8 mouse cellular contexts compared by ENCODE assay signal in the genomic region with DNA sequence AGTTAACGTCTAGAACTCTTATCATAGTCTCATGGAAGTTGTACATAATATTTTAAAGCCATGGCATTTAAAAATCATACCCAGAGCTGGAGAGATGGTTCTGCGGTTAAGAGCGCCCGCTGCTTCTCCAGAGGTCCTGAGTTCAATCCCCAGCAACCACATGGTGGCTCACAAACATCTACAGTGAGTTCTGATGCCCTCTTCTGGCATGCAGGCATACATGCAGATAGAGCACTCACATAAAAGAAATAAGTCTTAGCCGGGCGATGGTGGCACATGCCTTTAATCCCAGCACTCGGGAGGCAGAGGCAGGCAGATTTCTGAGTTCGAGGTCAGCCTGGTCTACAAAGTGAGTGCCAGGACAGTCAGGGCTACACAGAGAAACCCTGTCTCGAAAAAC. TPM values are rescaled to one million over a fixed set of nuclear protein-coding genes. Genes with fewer than 3 reads are reported as not detected.
A peak's percentile ranks its signal among the peaks of the same experiment; 100 is the strongest.
DNase-seq lines count a peak whose midpoint lies in the region; ATAC-seq and TF ChIP-seq lines count a peak whose summit lies in the region.
"Not testable (repeated sequence)": the region's sequence is repeated elsewhere in the genome, so short reads cannot be mapped to it uniquely, and the experiment has no call there.

No protein-coding gene starts in this region.

- DNase-seq in A20 (ENCODE audit: low read depth, low spot score) (peak; percentile 57), ES-CJ7 (ENCODE audit: low read depth, low spot score) (peak; percentile 57), R1 (ENCODE audit: low read depth, low spot score) (peak; percentile 41)
- DNase-seq in heart, adult 2 months; kidney, postnatal 0 days (ENCODE audit: low spot score); liver, embryonic 14.5 days (ENCODE audit: low read depth in 3 of 3, low spot score in 3 of 3); lung, postnatal 0 days (ENCODE audit: low spot score): not testable (repeated sequence)
- DNase-seq in thymus, adult 2 months = peak; percentile 1

- not testable (repeated sequence) for H3K4me3 ChIP-seq in heart, adult 2 months; kidney, postnatal 0 days (replicated peaks; ENCODE audit: low read depth, low read length); liver, embryonic 14.5 days (ENCODE audit: insufficient read depth in 1 of 2, low read depth in 2 of 2, low read length in 2 of 2); lung, postnatal 0 days (ENCODE audit: low read depth, low read length); thymus, adult 2 months (ENCODE audit: control insufficient read depth, insufficient read depth, low read length)

- H3K4me2 ChIP-seq in kidney, postnatal 0 days (ENCODE audit: low read length); liver, embryonic 14.5 days (ENCODE audit: low read depth); lung, postnatal 0 days (replicated peaks; ENCODE audit: low read depth, low read length): not testable (repeated sequence)

- H3K79me2 ChIP-seq in heart, adult 2 months (replicated peaks; ENCODE audit: control insufficient read depth, insufficient read depth, low read length) = not testable (repeated sequence)

- H3K4me1 ChIP-seq in heart, adult 2 months (ENCODE audit: control insufficient read depth, insufficient read depth, low read length); kidney, postnatal 0 days (replicated peaks; ENCODE audit: insufficient read depth, low read length); liver, embryonic 14.5 days (replicated peaks; ENCODE audit: control insufficient read depth in 2 of 2, insufficient read depth in 2 of 2, low read length in 1 of 2); lung, postnatal 0 days (ENCODE audit: insufficient read depth, low read depth, low read length); thymus, adult 2 months (replicated peaks; ENCODE audit: control insufficient read depth, insufficient read depth, low read length): not testable (repeated sequence)

- intact Hi-C loops in heart, adult 2 months (cut with DNase I) = not testable (repeated sequence)

- TF ChIP-seq CTCF in heart, adult 2 months (IDR thresholded peaks at IDR 0.05) = 0 out of 2 replicates have a peak, but pooled peaks have one; percentile 7
- 0 out of 2 replicates have a peak, but pooled peaks have one; percentile 26 for TF ChIP-seq CTCF in kidney, postnatal 0 days (IDR thresholded peaks at IDR 0.05; ENCODE audit: low read depth)
- peak; percentile 57 for TF ChIP-seq CTCF in liver, embryonic 14.5 days (IDR thresholded peaks at IDR 0.05; ENCODE audit: low read depth)
- peak; percentile 10; the same call in 1 of the 2 replicates for TF ChIP-seq CTCF in lung, postnatal 0 days (IDR thresholded peaks at IDR 0.05)
- TF ChIP-seq CTCF in thymus, adult 2 months (IDR thresholded peaks at IDR 0.05; ENCODE audit: borderline replicate concordance, control insufficient read depth, extremely low read depth, insufficient read depth, low read length, poor library complexity) = not testable (repeated sequence)

- not testable (repeated sequence) for H3K36me3 ChIP-seq in heart, adult 2 months (ENCODE audit: control insufficient read depth, insufficient read depth, low read length); kidney, postnatal 0 days (ENCODE audit: insufficient read depth, low read length); liver, embryonic 14.5 days (replicated peaks; ENCODE audit: control insufficient read depth, insufficient read depth, low read depth); lung, postnatal 0 days (ENCODE audit: insufficient read depth, low read length); thymus, adult 2 months (ENCODE audit: control insufficient read depth, insufficient read depth, low read length)

- H3K9ac ChIP-seq in heart, adult 2 months (ENCODE audit: low read depth, low read length); kidney, postnatal 0 days (ENCODE audit: low read depth, low read length); liver, embryonic 14.5 days (replicated peaks); lung, postnatal 0 days (replicated peaks; ENCODE audit: low read depth): not testable (repeated sequence)

- 87% methylated on average over 8 of the region's 9 CpGs for WGBS in heart, adult 2 months
- 91% methylated on average over 9 of the region's 9 CpGs for WGBS in kidney, postnatal 0 days
- WGBS in liver, embryonic 14.5 days (ENCODE audit: insufficient replicate concordance) = 80% methylated on average over 8 of the region's 9 CpGs
- 88% methylated on average over 8 of the region's 9 CpGs for WGBS in lung, postnatal 0 days
- 91% methylated on average over 8 of the region's 9 CpGs for WGBS in thymus, adult 2 months

- H3K9me3 ChIP-seq in kidney, postnatal 0 days (replicated peaks; ENCODE audit: low read length); liver, embryonic 14.5 days (ENCODE audit: control insufficient read depth, low read length); lung, postnatal 0 days (ENCODE audit: low read length): not testable (repeated sequence)

- ATAC-seq in kidney, postnatal 0 days (replicated peaks; ENCODE audit: low FRiP score, low read depth); liver, embryonic 14.5 days (ENCODE audit: insufficient read depth); lung, postnatal 0 days: not testable (repeated sequence)

- H3K27me3 ChIP-seq in heart, adult 2 months (ENCODE audit: control insufficient read depth, insufficient read depth, low read length); kidney, postnatal 0 days (ENCODE audit: insufficient read depth, low read length); liver, embryonic 14.5 days (ENCODE audit: control insufficient read depth, insufficient read depth, low read length); lung, postnatal 0 days (replicated peaks; ENCODE audit: insufficient read depth, low read length); thymus, adult 2 months (ENCODE audit: control insufficient read depth, insufficient read depth, low read length): not testable (repeated sequence)

- not testable (repeated sequence) for TF ChIP-seq POLR2A in heart, adult 2 months (IDR thresholded peaks at IDR 0.05; ENCODE audit: insufficient read depth, low read depth, low read length); thymus, adult 2 months (IDR thresholded peaks at IDR 0.05; ENCODE audit: control insufficient read depth, extremely low read depth, insufficient read depth, low read length, poor library complexity)

- TF ChIP-seq EP300 in heart, adult 2 months (IDR thresholded peaks at IDR 0.05; ENCODE audit: insufficient read depth, low read depth, low read length); liver, embryonic 14.5 days (IDR thresholded peaks at IDR 0.05; ENCODE audit: low read depth); lung, postnatal 0 days (IDR thresholded peaks at IDR 0.05): not testable (repeated sequence)

- not testable (repeated sequence) for H3K27ac ChIP-seq in heart, adult 2 months; kidney, postnatal 0 days; liver, embryonic 14.5 days; lung, postnatal 0 days (ENCODE audit: low read length); thymus, adult 2 months (ENCODE audit: control insufficient read depth, insufficient read depth, low read length)

RNA-seq across cellular contexts. Expression of a gene that starts 13.5 kb away (rescaled TPM):
- total RNA-seq in heart, adult 2 months (2021) = 1 to 10 TPM; 4.9 to 6.8 TPM
- polyA plus RNA-seq in heart, adult 2 months (2012; rRNA removed) = 1.6 and 3.9 TPM in 2 replicates
- 14.3 and 15.1 TPM in 2 replicates for polyA plus RNA-seq in kidney, postnatal 0 days (2015; fragmentation: Nextera tagmentation; extraction: Ambion mirVana)
- 3.9 and 5.5 TPM in 2 replicates for polyA plus RNA-seq in liver, embryonic 14.5 days (2012; rRNA removed)
- 9.7 and 11.9 TPM in 2 replicates for polyA plus RNA-seq in liver, embryonic 14.5 days (2014; fragmentation: Nextera tagmentation; extraction: Ambion mirVana)
- polyA plus RNA-seq in lung, postnatal 0 days (2015; fragmentation: Nextera tagmentation; extraction: Ambion mirVana) = 8.0 and 8.8 TPM in 2 replicates
- 1.0 and 2.4 TPM in 2 replicates for polyA plus RNA-seq in thymus, adult 2 months (2012; rRNA removed)

RNA-seq across cellular contexts. Expression of a gene that starts 27.8 kb away (rescaled TPM):
- total RNA-seq in heart, adult 2 months (2021) = under 1 TPM; 0.63 to 0.66 TPM
- 0.74 and 1.1 TPM in 2 replicates for polyA plus RNA-seq in heart, adult 2 months (2012; rRNA removed)
- polyA plus RNA-seq in kidney, postnatal 0 days (2015; fragmentation: Nextera tagmentation; extraction: Ambion mirVana) = 74.9 and 81.3 TPM in 2 replicates
- polyA plus RNA-seq in liver, embryonic 14.5 days (2012; rRNA removed) = 107 and 155 TPM in 2 replicates
- 295 and 336 TPM in 2 replicates for polyA plus RNA-seq in liver, embryonic 14.5 days (2014; fragmentation: Nextera tagmentation; extraction: Ambion mirVana)
- polyA plus RNA-seq in lung, postnatal 0 days (2015; fragmentation: Nextera tagmentation; extraction: Ambion mirVana) = 7.3 and 9.8 TPM in 2 replicates
- 196 and 359 TPM in 2 replicates for polyA plus RNA-seq in thymus, adult 2 months (2012; rRNA removed)

RNA-seq across cellular contexts. Expression of a gene that starts 47.4 kb away (rescaled TPM):
- 10 to 100 TPM; 15.6 to 16.4 TPM for total RNA-seq in heart, adult 2 months (2021)
- polyA plus RNA-seq in heart, adult 2 months (2012; rRNA removed) = 8.2 and 16.1 TPM in 2 replicates
- polyA plus RNA-seq in kidney, postnatal 0 days (2015; fragmentation: Nextera tagmentation; extraction: Ambion mirVana) = 47.5 and 48.6 TPM in 2 replicates
- 12.6 and 25.1 TPM in 2 replicates for polyA plus RNA-seq in liver, embryonic 14.5 days (2012; rRNA removed)
- 36.6 and 37.6 TPM in 2 replicates for polyA plus RNA-seq in liver, embryonic 14.5 days (2014; fragmentation: Nextera tagmentation; extraction: Ambion mirVana)
- 31.0 and 32.7 TPM in 2 replicates for polyA plus RNA-seq in lung, postnatal 0 days (2015; fragmentation: Nextera tagmentation; extraction: Ambion mirVana)
- polyA plus RNA-seq in thymus, adult 2 months (2012; rRNA removed) = 8.3 and 11.4 TPM in 2 replicates
